ENCODE assay signal across 8 mouse cellular contexts in the genomic region with DNA sequence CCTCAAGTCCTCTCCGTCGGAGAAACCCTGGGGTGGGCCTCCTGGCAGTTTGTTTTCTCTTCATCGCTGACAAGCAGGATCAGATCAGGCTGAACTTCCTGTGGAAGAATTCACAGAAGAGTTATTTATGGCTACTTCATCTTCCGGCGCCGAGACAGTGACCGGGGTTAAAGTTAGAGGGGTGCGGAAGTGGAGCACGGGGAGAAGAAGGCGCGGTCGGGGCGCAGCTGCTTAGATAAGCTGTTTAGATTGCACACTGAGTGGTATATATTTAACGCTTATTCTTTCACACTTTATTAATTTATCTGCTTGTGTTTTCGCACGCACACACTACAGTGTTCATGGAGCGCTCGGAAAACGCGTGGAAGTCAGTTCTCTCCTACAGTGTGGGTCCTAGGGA. TPM values are rescaled to one million over a fixed set of nuclear protein-coding genes. Genes with fewer than 3 reads are reported as not detected.
DNase-seq lines count a peak whose midpoint lies in the region; ATAC-seq lines count a peak whose summit lies in the region.

No protein-coding gene starts in this region.

- ATAC-seq in heart, embryonic 15.5 days (replicated peaks; ENCODE audit: insufficient number of reproducible peaks, insufficient read depth, low FRiP score, low read depth): no peak

- no peak overlapping the region for H3K9ac ChIP-seq in heart, embryonic 15.5 days

- H3K4me3 ChIP-seq in heart, embryonic 15.5 days: no peak overlapping the region; the same call in 1 of the 2 replicates

- peak; percentile 26 for DNase-seq in gastrocnemius, adult 18-20 months (ENCODE audit: low spot score)
- DNase-seq in gastrocnemius, postnatal 10 days: no peak
- DNase-seq in adrenal gland, adult (ENCODE audit: inconsistent age in 2 of 2, low spot score in 1 of 2): peak; percentile 50 to 75
- DNase-seq in kidney, postnatal 4 days: peak; percentile 62 to 75
- DNase-seq in natural killer cell, adult 2 months (ENCODE audit: low spot score in 2 of 2): peak; percentile 50 to 68
- DNase-seq in retina, embryonic 14.5 days (ENCODE audit: low spot score): no peak
- DNase-seq in cerebellum, postnatal 25 days: no peak

- H3K27me3 ChIP-seq in heart, embryonic 15.5 days: no peaks in the 10 kb centered on the region

- H3K4me2 ChIP-seq in heart, embryonic 15.5 days: peak overlapping the region; percentile 28

- H3K36me3 ChIP-seq in heart, embryonic 15.5 days: no peaks in the 10 kb centered on the region

- no peaks in the 10 kb centered on the region for H3K9me3 ChIP-seq in heart, embryonic 15.5 days (replicated peaks)

- peaks cover 19% of the 10 kb centered on the region for H3K4me1 ChIP-seq in heart, embryonic 15.5 days (replicated peaks)

- 28% methylated on average over 20 of the region's 20 CpGs for WGBS in heart, embryonic 15.5 days

- H3K27ac ChIP-seq in heart, embryonic 15.5 days: peak overlapping the region; percentile 45

RNA-seq across cellular contexts. Expression of gene Ncoa3, which starts 37.6 kb away (rescaled TPM):
- 10 to 100 TPM; 14.6 to 20.4 TPM for total RNA-seq in gastrocnemius, adult 18-20 months (2021)
- total RNA-seq in gastrocnemius, postnatal 10 days (2021): 10 to 100 TPM; 12.2 to 17.2 TPM
- polyA plus RNA-seq in heart, embryonic 15.5 days (2015; fragmentation: Nextera tagmentation; extraction: Ambion mirVana): 8.7 and 11.0 TPM in 2 replicates

RNA-seq across cellular contexts. Expression of gene Zmynd8, which starts 56.1 kb away (rescaled TPM):
- 10 to 100 TPM; 16.4 to 17.2 TPM for total RNA-seq in gastrocnemius, adult 18-20 months (2021)
- 10 to 100 TPM; 29.6 to 30.4 TPM for total RNA-seq in gastrocnemius, postnatal 10 days (2021)
- 39.1 and 40.7 TPM in 2 replicates for polyA plus RNA-seq in heart, embryonic 15.5 days (2015; fragmentation: Nextera tagmentation; extraction: Ambion mirVana)

Comparison
In these comparisons a context has a peak if more than half of its experiments do, and no peak if none do; other contexts are left out.
1. DNase-seq: peak in gastrocnemius, adult 18-20 months (single experiment), adrenal gland, adult (2 of 2), kidney, postnatal 4 days (2 of 2) and natural killer cell, adult 2 months (2 of 2); none in gastrocnemius, postnatal 10 days (single experiment), retina, embryonic 14.5 days (single experiment) and cerebellum, postnatal 25 days (0 of 2).